Mouse (Mus musculus) liver, embryonic 12.5 days (tissue): ENCODE measurements around the gene Olfr853. TPM values are rescaled to one million over a fixed set of nuclear protein-coding genes. Genes with fewer than 3 reads are reported as not detected.

Experiments
- ATAC-seq: fragments of 200-750 bp; cut with Nextera tagmentation; 2 replicates; pipeline ENCODE4 v1.8.0; 2017; ENCODE audit warnings: moderate number of reproducible peaks, mild to moderate bottlenecking, moderate library complexity
- H3K27ac ChIP-seq: fragments of 300-500 bp; sonication (generic); 2 replicates; pipeline ENCODE4 v1.5.1; 2016; ENCODE audit warnings: mild to moderate bottlenecking
- H3K27me3 ChIP-seq: fragments of 300-500 bp; sonication (generic); replicated peaks from 2 replicates; pipeline ENCODE4 v1.6.1; 2016; ENCODE audit warnings: mild to moderate bottlenecking, moderate library complexity
- H3K36me3 ChIP-seq: fragments of 300-500 bp; sonication (generic); 2 replicates; pipeline ENCODE4 v1.6.1; 2016; ENCODE audit warnings: mild to moderate bottlenecking, moderate library complexity
- H3K4me1 ChIP-seq: fragments of 300-500 bp; sonication (generic); 2 replicates; pipeline ENCODE4 v1.6.1; 2016
- H3K4me2 ChIP-seq: fragments of 300-500 bp; sonication (generic); 2 replicates; pipeline ENCODE4 v1.6.1; 2016; ENCODE audit warnings: mild to moderate bottlenecking, moderate library complexity
- H3K4me3 ChIP-seq: fragments of 300-500 bp; sonication (generic); 2 replicates; pipeline ENCODE4 v1.5.1; 2016; ENCODE audit warnings: mild to moderate bottlenecking, moderate library complexity
- H3K9ac ChIP-seq: fragments of 300-500 bp; sonication (generic); 2 replicates; pipeline ENCODE4 v1.6.1; 2016; ENCODE audit warnings: mild to moderate bottlenecking, moderate library complexity
- H3K9me3 ChIP-seq: fragments of 300-500 bp; sonication (generic); replicated peaks from 2 replicates; pipeline ENCODE4 v1.6.1; 2016; ENCODE audit warnings: mild to moderate bottlenecking, moderate library complexity
- WGBS: fragments of 180-500 bp; shearing (Covaris S2); methylation state at CpG from one replicate; pipeline ENCODE4 v1.1.7; 2016; ENCODE audit not compliant: insufficient replicate concordance; 5-methylcytosine and 5-hydroxymethylcytosine counted together
- polyA plus RNA-seq: library from polyadenylated mRNA; unstranded; fragments of >200 nt; fragmentation: Nextera tagmentation; extraction: Ambion mirVana; gene quantifications from 2 replicates; pipeline ENCODE4 v1.2.1, GENCODE M21; 2016

Olfr853 gene
- not detected in 2 replicates for polyA plus RNA-seq

GRCm38 (mm10) chr9:19540976-19541375, at the start of gene Olfr853:
Gene Olfr853 (minus strand): TSS chr9:19541076.
- Histone ChIP-seq H3K9ac (no peak within 1 kb of the TSS), H3K4me3 (no peak within 1 kb of the TSS), H3K27ac (no peak within 1 kb of the TSS), H3K36me3 (no peaks in the 10 kb centered on the region), H3K27me3 (no peaks in the 10 kb centered on the region), H3K4me2 (no peak within 1 kb of the TSS), H3K9me3 (0 out of 2 replicates have a peak, but pooled peaks cover 8% of the 10 kb centered on the region), H3K4me1 (no peaks in the 10 kb centered on the region)
- ATAC-seq, result no peak
- 45% methylated on average over 1 of the region's 1 CpGs for WGBS

DNA sequence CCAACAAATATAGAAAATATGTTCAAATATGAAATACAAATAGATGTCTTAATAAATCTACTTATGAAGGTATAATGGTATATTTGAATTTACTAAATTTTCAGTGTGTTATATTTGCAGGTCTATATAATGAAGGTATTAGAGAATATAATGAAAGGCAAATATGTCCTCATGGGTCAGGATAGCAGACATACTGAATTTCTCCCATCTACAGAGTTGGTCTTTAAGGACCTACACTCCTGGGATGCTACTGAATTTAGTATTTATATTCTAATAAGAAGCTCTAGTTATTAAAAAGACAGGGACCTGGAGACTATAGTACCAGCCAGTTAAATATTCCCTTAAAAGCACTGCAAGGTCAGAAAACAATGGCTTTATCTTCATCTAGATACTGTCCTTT, 41.4 kb upstream of the Olfr853 start, which contains the start of gene Olfr855:
TSS of gene Olfr855 (plus strand) at position 301 of the 400 bp plus-strand sequence.
- H3K4me1 ChIP-seq, result no peaks in the 10 kb centered on the region
- no peak for ATAC-seq
- no peak within 1 kb of the TSS for H3K9ac ChIP-seq
- H3K27me3 ChIP-seq, result no peaks in the 10 kb centered on the region
- no peak within 1 kb of the TSS for H3K27ac ChIP-seq
- no peaks in the 10 kb centered on the region for H3K9me3 ChIP-seq
- no peak within 1 kb of the TSS for H3K4me3 ChIP-seq
- no peak within 1 kb of the TSS for H3K4me2 ChIP-seq
- no peaks in the 10 kb centered on the region for H3K36me3 ChIP-seq

DNA sequence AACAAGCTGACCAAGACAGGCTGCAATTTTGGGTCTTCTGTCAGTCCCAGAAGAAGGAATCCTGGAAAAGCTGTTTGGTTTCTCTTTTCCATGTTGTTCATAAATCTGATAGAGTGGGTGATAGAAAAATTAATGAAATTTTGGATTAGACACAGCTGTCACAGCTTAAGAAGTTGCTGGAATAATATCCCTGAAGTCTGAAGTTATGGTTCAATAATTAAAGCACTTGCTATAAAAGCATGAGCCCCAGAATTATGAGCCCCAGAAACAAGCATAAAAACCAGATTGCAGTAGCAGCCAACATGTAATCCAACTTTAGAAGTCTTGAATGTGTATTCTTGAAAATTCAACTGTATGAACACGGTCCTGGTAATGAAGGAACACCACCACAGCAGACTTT, 26.4 kb upstream of the Olfr853 start, which contains the start of gene Olfr854:
TSS of gene Olfr854 (minus strand) at position 101 of the 400 bp plus-strand sequence.
- WGBS, result 31% methylated on average over 1 of the region's 1 CpGs
- Histone ChIP-seq H3K4me2 (no peak within 1 kb of the TSS), H3K9me3 (0 out of 2 replicates have a peak, but pooled peaks cover 3% of the 10 kb centered on the region)

DNA sequence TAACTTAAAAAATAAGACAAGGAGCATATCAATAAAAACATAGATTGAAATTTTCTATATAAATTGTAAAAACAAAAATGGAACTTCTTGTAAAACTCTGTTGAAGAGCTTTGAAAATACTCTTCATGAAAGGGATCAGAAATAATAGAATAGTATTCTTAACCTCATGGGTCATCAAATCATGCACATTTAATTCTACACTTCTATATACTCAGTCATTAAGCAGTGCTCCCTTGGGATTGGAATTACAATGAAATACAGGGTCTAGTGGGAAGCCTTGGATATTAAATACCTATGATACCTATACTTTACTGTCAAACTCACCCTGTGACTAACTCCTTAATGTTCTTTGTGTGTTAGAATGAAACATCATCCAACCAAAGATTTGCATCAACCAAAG, 47.9 kb downstream of the Olfr853 start, which contains the start of gene Olfr851:
TSS of gene Olfr851 (plus strand) at position 301 of the 400 bp plus-strand sequence.
- Histone ChIP-seq H3K4me1 (no peaks in the 10 kb centered on the region), H3K4me2 (no peak within 1 kb of the TSS), H3K4me3 (no peak within 1 kb of the TSS), H3K27ac (no peak within 1 kb of the TSS), H3K9me3 (no peaks in the 10 kb centered on the region), H3K9ac (no peak within 1 kb of the TSS), H3K27me3 (no peaks in the 10 kb centered on the region), H3K36me3 (no peaks in the 10 kb centered on the region)
- ATAC-seq, result no peak

More for the DNA sequence above, 26.4 kb upstream of the Olfr853 start, which contains the start of gene Olfr854:
- H3K4me1 ChIP-seq, result no peaks in the 10 kb centered on the region
- H3K36me3 ChIP-seq, result no peaks in the 10 kb centered on the region
- no peak within 1 kb of the TSS for H3K4me3 ChIP-seq
- ATAC-seq, result no peak
- no peak within 1 kb of the TSS for H3K27ac ChIP-seq
- no peaks in the 10 kb centered on the region for H3K27me3 ChIP-seq
- no peak within 1 kb of the TSS for H3K9ac ChIP-seq

Other genes with a start within 250 kb of the Olfr853 start
- gene Olfr844, start 224.7 kb downstream of the Olfr853 start, polyA plus RNA-seq, result not detected in 2 replicates
- gene Olfr845, start 204.6 kb downstream of the Olfr853 start, polyA plus RNA-seq, result not detected in 2 replicates
- gene Olfr846, start 177.1 kb downstream of the Olfr853 start, polyA plus RNA-seq, result not detected in 2 replicates
- not detected in 2 replicates for gene Olfr847, start 162.4 kb downstream of the Olfr853 start, polyA plus RNA-seq
- gene Olfr849, start 100.8 kb downstream of the Olfr853 start, polyA plus RNA-seq, result not detected in 2 replicates
- gene Olfr850, start 62.8 kb downstream of the Olfr853 start, polyA plus RNA-seq, result not detected in 2 replicates
- gene Olfr851, start 47.8 kb downstream of the Olfr853 start, polyA plus RNA-seq, result not detected in 2 replicates
- gene Olfr854, start 26.3 kb upstream of the Olfr853 start, polyA plus RNA-seq, result not detected in 2 replicates
- not detected in 2 replicates for gene Olfr855, start 41.5 kb upstream of the Olfr853 start, polyA plus RNA-seq
- gene Zfp317, start 81.0 kb upstream of the Olfr853 start, polyA plus RNA-seq, result 15.3 and 15.6 TPM in 2 replicates
- gene Olfr857, start 168.4 kb upstream of the Olfr853 start, polyA plus RNA-seq, result not detected in 2 replicates
- gene Olfr58, start 239.2 kb upstream of the Olfr853 start, polyA plus RNA-seq, result not detected in 2 replicates